Mouse (Mus musculus) C2C12 (cell line): ENCODE results near the gene Ube2z. TPM values are rescaled to one million over a fixed set of nuclear protein-coding genes. Genes with fewer than 3 reads are reported as not detected.

Experiments
- H3K27me3 ChIP-seq: one replicate; pipeline ENCODE4 v1.6.1; 2011; ENCODE audit not compliant: control insufficient read depth, insufficient read depth, insufficient read length
- H3K36me3 ChIP-seq: one replicate; pipeline ENCODE4 v1.6.1; 2011; ENCODE audit not compliant: control insufficient read depth, insufficient read depth
- H3K4me3 ChIP-seq: one replicate; pipeline ENCODE4 v1.5.1; 2011; ENCODE audit warnings: mild to moderate bottlenecking, control low read depth; ENCODE audit not compliant: poor library complexity, insufficient read depth, severe bottlenecking
- H3K79me2 ChIP-seq: one replicate; pipeline ENCODE4 v1.6.1; 2011; ENCODE audit not compliant: control insufficient read depth, insufficient read depth
- H3K79me3 ChIP-seq: one replicate; pipeline ENCODE4 v1.6.1; 2011; ENCODE audit warnings: low read depth, control low read depth
- H3ac ChIP-seq: one replicate; pipeline ENCODE3; 2011; ENCODE audit warnings: low read depth; ENCODE audit not compliant: control insufficient read depth, insufficient read length
- CEBPB ChIP-seq: IDR thresholded peaks from one replicate; pipeline ENCODE4 v1.6.1; 2011; ENCODE audit warnings: low read depth, mild to moderate bottlenecking, control low read depth, moderate library complexity
- CTCF ChIP-seq: IDR thresholded peaks from one replicate; pipeline ENCODE4 v1.5.1; 2011; ENCODE audit not compliant: control insufficient read depth, insufficient read depth, insufficient read length
- FOSL1 ChIP-seq: IDR thresholded peaks from one replicate; pipeline ENCODE4 v1.8.0; 2011; ENCODE audit warnings: mild to moderate bottlenecking, low read length; ENCODE audit not compliant: poor library complexity, insufficient read depth, severe bottlenecking
- MAX ChIP-seq: IDR thresholded peaks from one replicate; pipeline ENCODE4 v1.6.1; 2011; ENCODE audit warnings: mild to moderate bottlenecking, control low read depth
- MYOD1 ChIP-seq: IDR thresholded peaks from one replicate; pipeline ENCODE4 v1.6.1; 2011; ENCODE audit warnings: low read depth; ENCODE audit not compliant: control insufficient read depth, insufficient read length
- MYOG ChIP-seq: IDR thresholded peaks from one replicate; pipeline ENCODE4 v1.6.1; 2011; ENCODE audit not compliant: control insufficient read depth, insufficient read length; ENCODE audit errors: extremely low read depth
- USF1 ChIP-seq: IDR thresholded peaks from one replicate; pipeline ENCODE4 v1.6.1; 2011; ENCODE audit warnings: low read depth, mild to moderate bottlenecking, control low read depth, moderate library complexity
- polyA plus RNA-seq: library from polyadenylated mRNA; unstranded; fragments of >200 nt; fragmentation: generic; extraction: Trizol; gene quantifications from one replicate; pipeline ENCODE4 v1.2.1, GENCODE M21; 2012; ENCODE audit warnings: missing spikeins

The Ube2z gene
- polyA plus RNA-seq, 1 experiment = 73.0 TPM

GRCm38 (mm10) chr11:96003969-96004792 lies 61.0 kb downstream of the Ube2z start:
- Histone ChIP-seq H3K36me3 (no peaks in the 10 kb centered on the region), H3K79me2 (no peaks in the 10 kb centered on the region), H3ac (no peak overlapping the region), H3K4me3 (no peak overlapping the region), H3K79me3 (no peaks in the 10 kb centered on the region), H3K27me3 (peaks cover 34% of the 10 kb centered on the region)
- TF ChIP-seq CTCF (no peak), MYOD1 (no peak), USF1 (no peak), FOSL1 (no peak), MYOG (no peak), CEBPB (no peak), MAX (no peak)

- Histone ChIP-seq H3K27me3 (peaks cover 34% of the 10 kb centered on the region), H3K4me3 (no peak overlapping the region), H3K79me3 (no peaks in the 10 kb centered on the region), H3K36me3 (no peaks in the 10 kb centered on the region), H3ac (no peak overlapping the region), H3K79me2 (no peaks in the 10 kb centered on the region)
- TF ChIP-seq CTCF = no peak
- TF ChIP-seq MYOG = no peak
- no peak for TF ChIP-seq FOSL1
- no peak for TF ChIP-seq CEBPB
These were observed 61.9 kb downstream of the Ube2z start for GRCm38 (mm10) chr11:96003100-96003900.

Other genes with a start within 250 kb of the Ube2z start
- gene Phospho1, start 240.9 kb downstream of the Ube2z start, polyA plus RNA-seq = 98.3 TPM
- gene Gngt2, start 228.2 kb downstream of the Ube2z start, polyA plus RNA-seq = 2.7 TPM
- 0.33 TPM for gene Abi3, start 222.9 kb downstream of the Ube2z start, polyA plus RNA-seq
- gene B4galnt2, start 150.5 kb downstream of the Ube2z start, polyA plus RNA-seq = not detected
- 0.74 TPM for gene Igf2bp1, start 59.4 kb downstream of the Ube2z start, polyA plus RNA-seq
- gene Gip, start 40.8 kb downstream of the Ube2z start, polyA plus RNA-seq = not detected
- gene Snf8, start 30.5 kb downstream of the Ube2z start, polyA plus RNA-seq = 106 TPM
- 857 TPM for gene Atp5g1, start 10.3 kb upstream of the Ube2z start, polyA plus RNA-seq
- gene Calcoco2, start 46.6 kb upstream of the Ube2z start, polyA plus RNA-seq = 0.02 TPM
- 0.01 TPM for gene Ttll6, start 68.4 kb upstream of the Ube2z start, polyA plus RNA-seq
- 0.09 TPM for gene Hoxb13, start 128.9 kb upstream of the Ube2z start, polyA plus RNA-seq
- gene Hoxb9, start 206.1 kb upstream of the Ube2z start, polyA plus RNA-seq = not detected
- gene Hoxb8, start 216.5 kb upstream of the Ube2z start, polyA plus RNA-seq = 0.02 TPM
- gene Hoxb7, start 221.2 kb upstream of the Ube2z start, polyA plus RNA-seq = 0.04 TPM
- 0.05 TPM for gene Hoxb6, start 227.1 kb upstream of the Ube2z start, polyA plus RNA-seq
- not detected for gene Hoxb5, start 237.9 kb upstream of the Ube2z start, polyA plus RNA-seq